ENCODE assay signal across 8 mouse cellular contexts in genomic region chr6:43395538-43395937, GRCm38 (mm10).
DNase-seq lines count a peak whose midpoint lies in the region; ATAC-seq and TF ChIP-seq lines count a peak whose summit lies in the region.

No protein-coding gene starts in this region.

- peak; percentile 82; the same call in 1 of the 2 replicates for ATAC-seq in hindbrain, postnatal 0 days
- peak; percentile 89 for ATAC-seq in neural tube, embryonic 14.5 days (ENCODE audit: low read depth)

- no peak overlapping the region for H3K27ac ChIP-seq in hindbrain, postnatal 0 days
- no peak overlapping the region for H3K27ac ChIP-seq in neural tube, embryonic 14.5 days (ENCODE audit: low read depth, low read length)

- TF ChIP-seq POLR2A in lung, adult 2 months (IDR thresholded peaks at IDR 0.05; ENCODE audit: borderline replicate concordance, extremely low read depth, low read depth, low read length) = no peak

- peak; percentile 13; the same call in 1 of the 2 replicates for TF ChIP-seq CTCF in lung, adult 2 months (IDR thresholded peaks at IDR 0.05; ENCODE audit: insufficient read depth, low read length)
- peak; percentile 75 for TF ChIP-seq CTCF in hindbrain, postnatal 0 days (IDR thresholded peaks at IDR 0.05; ENCODE audit: low read depth)

- no peaks in the 10 kb centered on the region for H3K4me1 ChIP-seq in lung, adult 2 months (ENCODE audit: control insufficient read depth, insufficient read depth, low read length)
- no peaks in the 10 kb centered on the region for H3K4me1 ChIP-seq in hindbrain, postnatal 0 days (ENCODE audit: insufficient read depth, low read length)
- no peaks in the 10 kb centered on the region for H3K4me1 ChIP-seq in neural tube, embryonic 14.5 days (ENCODE audit: control insufficient read depth, insufficient read depth, low read length)

- no peak overlapping the region for H3K4me2 ChIP-seq in hindbrain, postnatal 0 days (ENCODE audit: low read depth, low read length)
- H3K4me2 ChIP-seq in neural tube, embryonic 14.5 days (ENCODE audit: low read depth, low read length) = no peak overlapping the region

- H3K4me3 ChIP-seq in lung, adult 2 months (replicated peaks; ENCODE audit: extremely low read depth, low read depth, low read length) = no peak overlapping the region
- no peak overlapping the region for H3K4me3 ChIP-seq in hindbrain, postnatal 0 days (ENCODE audit: low read length)
- no peak overlapping the region for H3K4me3 ChIP-seq in neural tube, embryonic 14.5 days (ENCODE audit: low read depth, low read length)

- no peaks in the 10 kb centered on the region for H3K36me3 ChIP-seq in hindbrain, postnatal 0 days (ENCODE audit: insufficient read depth, low read length)
- H3K36me3 ChIP-seq in neural tube, embryonic 14.5 days (ENCODE audit: control insufficient read depth, insufficient read depth, low read length) = no peaks in the 10 kb centered on the region

- peak; percentile 16 for DNase-seq in adrenal gland, adult 2 months
- DNase-seq in adrenal gland, adult 18-20 months (ENCODE audit: low spot score in 2 of 2) = no peak
- no peak for DNase-seq in lung, adult 2 months
- no peak for DNase-seq in lung, adult 18-20 months
- DNase-seq in hindbrain, postnatal 0 days (ENCODE audit: low spot score) = peak; percentile 80
- no peak for DNase-seq in thymus, postnatal 0 days (ENCODE audit: low spot score)
- no peak for DNase-seq in thymus, postnatal 36 days

- no peaks in the 10 kb centered on the region for H3K27me3 ChIP-seq in hindbrain, postnatal 0 days (ENCODE audit: insufficient read depth, low read length)
- H3K27me3 ChIP-seq in neural tube, embryonic 14.5 days (ENCODE audit: control insufficient read depth, insufficient read depth, low read length) = no peaks in the 10 kb centered on the region

- H3K9ac ChIP-seq in hindbrain, postnatal 0 days (replicated peaks; ENCODE audit: low read length) = no peak overlapping the region
- H3K9ac ChIP-seq in neural tube, embryonic 14.5 days (replicated peaks; ENCODE audit: low read depth, low read length) = no peak overlapping the region

- H3K9me3 ChIP-seq in hindbrain, postnatal 0 days (ENCODE audit: low read length) = no peaks in the 10 kb centered on the region
- H3K9me3 ChIP-seq in neural tube, embryonic 14.5 days (ENCODE audit: control insufficient read depth, low read length) = no peaks in the 10 kb centered on the region

- 55% methylated on average over 2 of the region's 2 CpGs for WGBS in lung, adult 2 months
- 55% methylated on average over 2 of the region's 2 CpGs for WGBS in hindbrain, postnatal 0 days
- WGBS in neural tube, embryonic 14.5 days = 75% methylated on average over 2 of the region's 2 CpGs

Comparison
In these comparisons a context has a peak if more than half of its experiments do, and no peak if none do; other contexts are left out.
1. DNase-seq: peak in adrenal gland, adult 2 months (single experiment) and hindbrain, postnatal 0 days (single experiment); none in adrenal gland, adult 18-20 months (0 of 2), lung, adult 2 months (single experiment), lung, adult 18-20 months (0 of 2), thymus, postnatal 0 days (single experiment) and thymus, postnatal 36 days (0 of 2).